Mouse (Mus musculus): ENCODE results near the gene Krtap19-2.

DNA sequence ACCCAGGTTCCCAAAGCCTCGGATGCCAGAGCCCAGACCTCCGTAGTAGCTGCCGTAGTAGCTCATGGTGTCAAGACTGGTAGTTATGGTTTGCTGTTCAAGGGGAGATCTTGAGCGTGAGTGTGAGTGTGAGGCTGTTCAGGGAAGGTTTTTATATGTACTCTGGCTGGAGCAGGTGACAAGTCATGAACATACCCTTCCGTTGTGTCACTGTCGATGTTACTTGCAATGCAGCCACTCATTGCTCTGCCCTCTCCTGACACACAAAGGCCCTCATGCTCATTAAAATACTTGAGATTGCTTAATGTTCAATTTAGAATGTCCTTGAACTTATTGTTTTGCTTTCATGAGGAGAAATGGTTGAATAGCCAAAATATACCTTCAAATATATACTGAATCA, 22.3 kb upstream of the Krtap19-2 start, which contains the start of gene Krtap19-5:
- TF ChIP-seq CTCF (IDR thresholded peaks at IDR 0.05; ENCODE audit: borderline replicate concordance, insufficient read depth, low read depth, low read length), result no peak
- TF ChIP-seq POLR2A (IDR thresholded peaks at IDR 0.05; ENCODE audit: borderline replicate concordance, insufficient read depth, low read length), result no peak
